Mouse (Mus musculus): ENCODE measurements around the gene Galnt17. TPM values are rescaled to one million over a fixed set of nuclear protein-coding genes. Genes with fewer than 3 reads are reported as not detected.

The Galnt17 gene
- polyA plus RNA-seq, 1 experiment from 2014 or later = 0.96 TPM

- Histone ChIP-seq H3K4me3 (ENCODE audit: low read depth, low read length) (no peak overlapping the region), H3K4me2 (no peak overlapping the region), H3K27ac (ENCODE audit: low read depth, low read length) (no peak overlapping the region), H3K4me1 (ENCODE audit: control insufficient read depth, insufficient read depth, low read length) (no peaks in the 10 kb centered on the region), H3K9ac (ENCODE audit: low read depth, low read length) (no peak overlapping the region), H3K27me3 (ENCODE audit: control insufficient read depth, insufficient read depth, low read length) (no peaks in the 10 kb centered on the region), H3K36me3 (ENCODE audit: control insufficient read depth, insufficient read depth, low read length) (no peaks in the 10 kb centered on the region), H3K9me3 (replicated peaks; ENCODE audit: control insufficient read depth, low read length) (peaks cover 4% of the 10 kb centered on the region; the same call in 1 of the 2 replicates)
- 87% methylated on average over 1 of the region's 1 CpGs for WGBS (ENCODE audit: insufficient replicate concordance)
- no peak for ATAC-seq (replicated peaks; ENCODE audit: insufficient number of reproducible peaks, low FRiP score, low TSS enrichment)
Measured at GRCm38 (mm10) chr5:131094771-131095170, 213.5 kb downstream of the Galnt17 start.

GRCm38 (mm10) chr5:131094138-131094537 lies 214.2 kb downstream of the Galnt17 start:
- peaks cover 4% of the 10 kb centered on the region; the same call in 1 of the 2 replicates for H3K9me3 ChIP-seq (replicated peaks; ENCODE audit: control insufficient read depth, low read length)
- no peak overlapping the region for H3K27ac ChIP-seq (ENCODE audit: low read depth, low read length)
- no peaks in the 10 kb centered on the region for H3K4me1 ChIP-seq (ENCODE audit: control insufficient read depth, insufficient read depth, low read length)
- no peak overlapping the region for H3K4me3 ChIP-seq (ENCODE audit: low read depth, low read length)
- WGBS (ENCODE audit: insufficient replicate concordance) = 78% methylated on average over 6 of the region's 6 CpGs
- no peaks in the 10 kb centered on the region for H3K27me3 ChIP-seq (ENCODE audit: control insufficient read depth, insufficient read depth, low read length)
- no peaks in the 10 kb centered on the region for H3K36me3 ChIP-seq (ENCODE audit: control insufficient read depth, insufficient read depth, low read length)
- no peak for ATAC-seq (replicated peaks; ENCODE audit: insufficient number of reproducible peaks, low FRiP score, low TSS enrichment)
- no peak overlapping the region for H3K4me2 ChIP-seq
- no peak overlapping the region for H3K9ac ChIP-seq (ENCODE audit: low read depth, low read length)

- H3K4me2 ChIP-seq = no peak overlapping the region
- H3K4me1 ChIP-seq (ENCODE audit: control insufficient read depth, insufficient read depth, low read length) = no peaks in the 10 kb centered on the region
- H3K4me3 ChIP-seq (ENCODE audit: low read depth, low read length) = no peak overlapping the region
- H3K27me3 ChIP-seq (ENCODE audit: control insufficient read depth, insufficient read depth, low read length) = no peaks in the 10 kb centered on the region
- ATAC-seq (replicated peaks; ENCODE audit: insufficient number of reproducible peaks, low FRiP score, low TSS enrichment) = no peak
- H3K9ac ChIP-seq (ENCODE audit: low read depth, low read length) = no peak overlapping the region
- 60% methylated on average over 8 of the region's 8 CpGs for WGBS (ENCODE audit: insufficient replicate concordance)
- no peak overlapping the region for H3K27ac ChIP-seq (ENCODE audit: low read depth, low read length)
- no peaks in the 10 kb centered on the region for H3K36me3 ChIP-seq (ENCODE audit: control insufficient read depth, insufficient read depth, low read length)
- no peaks in the 10 kb centered on the region for H3K9me3 ChIP-seq (replicated peaks; ENCODE audit: control insufficient read depth, low read length)
Measured at GRCm38 (mm10) chr5:131089876-131090275, 218.4 kb downstream of the Galnt17 start.

DNA sequence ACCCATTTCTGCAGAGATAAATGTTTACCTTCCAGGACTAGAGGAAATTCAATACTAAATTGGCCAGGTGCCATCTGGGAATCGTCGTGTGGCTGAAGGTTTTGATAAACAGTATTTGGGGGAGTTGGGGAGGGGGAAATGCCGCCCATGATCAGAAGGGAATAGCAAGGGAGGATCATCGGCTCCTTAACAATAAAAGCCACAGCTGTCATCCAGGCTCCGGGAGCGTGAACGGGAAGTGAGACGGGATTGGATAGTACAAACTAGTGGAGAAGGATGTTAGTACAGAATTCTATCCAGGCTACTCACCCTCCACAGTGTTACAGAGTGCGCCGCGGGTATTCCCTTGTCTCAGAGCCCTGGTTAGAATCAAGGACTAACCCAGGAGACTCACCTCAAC lies 219.4 kb downstream of the Galnt17 start:
- Histone ChIP-seq H3K4me1 (ENCODE audit: control insufficient read depth, insufficient read depth, low read length) (no peaks in the 10 kb centered on the region), H3K4me2 (no peak overlapping the region), H3K27me3 (ENCODE audit: control insufficient read depth, insufficient read depth, low read length) (no peaks in the 10 kb centered on the region), H3K27ac (ENCODE audit: low read depth, low read length) (no peak overlapping the region), H3K36me3 (ENCODE audit: control insufficient read depth, insufficient read depth, low read length) (no peaks in the 10 kb centered on the region), H3K9me3 (replicated peaks; ENCODE audit: control insufficient read depth, low read length) (no peaks in the 10 kb centered on the region), H3K4me3 (ENCODE audit: low read depth, low read length) (no peak overlapping the region), H3K9ac (ENCODE audit: low read depth, low read length) (no peak overlapping the region)
- WGBS (ENCODE audit: insufficient replicate concordance) = 51% methylated on average over 11 of the region's 11 CpGs
- ATAC-seq (replicated peaks; ENCODE audit: insufficient number of reproducible peaks, low FRiP score, low TSS enrichment) = no peak

DNA sequence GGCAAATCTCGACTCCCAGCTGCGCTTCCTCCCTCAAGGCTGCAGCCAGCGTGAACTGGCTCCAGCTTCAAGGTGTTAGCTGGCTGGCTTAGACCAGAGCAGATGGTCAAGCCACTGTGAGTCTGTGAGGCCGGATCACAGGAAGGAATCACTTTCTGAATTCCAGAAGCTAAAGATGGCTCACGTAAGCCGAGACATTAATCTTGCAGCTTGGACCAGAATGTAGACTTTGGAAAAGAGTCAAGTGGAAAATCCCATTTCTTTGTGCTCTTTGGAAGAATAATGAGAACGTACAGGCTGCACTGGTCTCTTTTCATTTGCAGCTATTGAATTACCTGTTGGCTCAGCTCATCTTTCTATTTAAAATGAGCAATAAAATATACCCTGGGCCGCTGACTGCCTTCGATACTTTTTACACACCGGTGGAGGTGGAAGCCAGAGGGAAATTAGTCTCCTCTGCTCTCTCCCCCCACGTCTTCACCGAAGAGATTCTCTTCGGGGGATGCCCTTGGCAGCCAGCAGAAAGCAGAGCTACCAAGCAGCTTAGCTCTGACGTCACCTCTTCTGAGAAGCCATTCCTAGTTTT lies 225.1 kb downstream of the Galnt17 start:
- Histone ChIP-seq H3K4me1 (ENCODE audit: control insufficient read depth, insufficient read depth, low read length) (no peaks in the 10 kb centered on the region), H3K27me3 (ENCODE audit: control insufficient read depth, insufficient read depth, low read length) (no peaks in the 10 kb centered on the region), H3K4me2 (no peak overlapping the region), H3K27ac (ENCODE audit: low read depth, low read length) (no peak overlapping the region), H3K36me3 (ENCODE audit: control insufficient read depth, insufficient read depth, low read length) (no peaks in the 10 kb centered on the region), H3K9ac (ENCODE audit: low read depth, low read length) (no peak overlapping the region), H3K4me3 (ENCODE audit: low read depth, low read length) (no peak overlapping the region), H3K9me3 (replicated peaks; ENCODE audit: control insufficient read depth, low read length) (0 out of 2 replicates have a peak, but pooled peaks cover 3% of the 10 kb centered on the region)
- whole genome bisulfite sequencing (ENCODE audit: insufficient replicate concordance) = 57% methylated on average over 14 of the region's 14 CpGs
- ATAC-seq (replicated peaks; ENCODE audit: insufficient number of reproducible peaks, low FRiP score, low TSS enrichment) = no peak

- H3K9ac ChIP-seq (ENCODE audit: low read depth, low read length) = no peak overlapping the region
- no peak overlapping the region for H3K4me3 ChIP-seq (ENCODE audit: low read depth, low read length)
- no peaks in the 10 kb centered on the region for H3K27me3 ChIP-seq (ENCODE audit: control insufficient read depth, insufficient read depth, low read length)
- no peak for ATAC-seq (replicated peaks; ENCODE audit: insufficient number of reproducible peaks, low FRiP score, low TSS enrichment)
- no peaks in the 10 kb centered on the region for H3K36me3 ChIP-seq (ENCODE audit: control insufficient read depth, insufficient read depth, low read length)
- H3K4me2 ChIP-seq = no peak overlapping the region
- 26% methylated on average over 1 of the region's 1 CpGs for WGBS (ENCODE audit: insufficient replicate concordance)
- H3K4me1 ChIP-seq (ENCODE audit: control insufficient read depth, insufficient read depth, low read length) = no peaks in the 10 kb centered on the region
- H3K27ac ChIP-seq (ENCODE audit: low read depth, low read length) = no peak overlapping the region
- 0 out of 2 replicates have a peak, but pooled peaks cover 3% of the 10 kb centered on the region for H3K9me3 ChIP-seq (replicated peaks; ENCODE audit: control insufficient read depth, low read length)
Measured at GRCm38 (mm10) chr5:131077682-131078081, 230.6 kb downstream of the Galnt17 start.

- Histone ChIP-seq H3K4me2 (no peak overlapping the region), H3K27me3 (ENCODE audit: control insufficient read depth, insufficient read depth, low read length) (no peaks in the 10 kb centered on the region), H3K4me1 (ENCODE audit: control insufficient read depth, insufficient read depth, low read length) (no peaks in the 10 kb centered on the region), H3K9me3 (replicated peaks; ENCODE audit: control insufficient read depth, low read length) (0 out of 2 replicates have a peak, but pooled peaks cover 3% of the 10 kb centered on the region), H3K4me3 (ENCODE audit: low read depth, low read length) (no peak overlapping the region), H3K9ac (ENCODE audit: low read depth, low read length) (no peak overlapping the region), H3K36me3 (ENCODE audit: control insufficient read depth, insufficient read depth, low read length) (no peaks in the 10 kb centered on the region), H3K27ac (ENCODE audit: low read depth, low read length) (no peak overlapping the region)
- ATAC-seq (replicated peaks; ENCODE audit: insufficient number of reproducible peaks, low FRiP score, low TSS enrichment) = no peak
- 85% methylated on average over 7 of the region's 7 CpGs for whole genome bisulfite sequencing (ENCODE audit: insufficient replicate concordance)
Measured at GRCm38 (mm10) chr5:131075795-131076194, 232.5 kb downstream of the Galnt17 start.

GRCm38 (mm10) chr5:131074295-131074694 lies 234.0 kb downstream of the Galnt17 start:
- 78% methylated on average over 4 of the region's 4 CpGs for WGBS (ENCODE audit: insufficient replicate concordance)

DNA sequence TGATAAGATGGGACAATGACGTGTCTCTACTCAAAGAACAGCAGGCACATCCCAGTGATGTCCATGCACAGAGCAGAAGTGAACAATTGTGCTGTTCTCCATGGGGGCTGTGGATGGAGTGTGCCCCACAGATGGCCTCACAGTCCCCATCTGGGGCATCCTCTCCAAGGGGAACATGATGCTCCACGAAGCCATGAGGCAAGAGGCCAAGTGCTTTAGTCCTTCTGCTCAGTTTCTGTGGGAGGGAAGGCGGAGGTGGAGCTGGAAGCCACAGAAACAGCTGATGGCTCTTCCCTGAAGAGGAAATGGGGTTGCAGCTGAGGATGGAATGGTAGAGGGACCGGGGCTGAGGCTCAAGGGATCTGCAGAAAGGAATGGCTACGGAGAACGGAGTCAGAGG lies 243.1 kb downstream of the Galnt17 start:
- Histone ChIP-seq H3K4me3 (ENCODE audit: low read depth, low read length) (no peak overlapping the region), H3K27me3 (ENCODE audit: control insufficient read depth, insufficient read depth, low read length) (no peaks in the 10 kb centered on the region), H3K27ac (ENCODE audit: low read depth, low read length) (no peak overlapping the region), H3K4me2 (no peak overlapping the region), H3K9ac (ENCODE audit: low read depth, low read length) (no peak overlapping the region), H3K36me3 (ENCODE audit: control insufficient read depth, insufficient read depth, low read length) (no peaks in the 10 kb centered on the region), H3K4me1 (ENCODE audit: control insufficient read depth, insufficient read depth, low read length) (no peaks in the 10 kb centered on the region), H3K9me3 (replicated peaks; ENCODE audit: control insufficient read depth, low read length) (no peaks in the 10 kb centered on the region)
- 82% methylated on average over 6 of the region's 6 CpGs for WGBS (ENCODE audit: insufficient replicate concordance)
- no peak for ATAC-seq (replicated peaks; ENCODE audit: insufficient number of reproducible peaks, low FRiP score, low TSS enrichment)

More at GRCm38 (mm10) chr5:131074295-131074694, 234.0 kb downstream of the Galnt17 start:
- no peak for ATAC-seq (replicated peaks; ENCODE audit: insufficient number of reproducible peaks, low FRiP score, low TSS enrichment)
- no peak overlapping the region for H3K9ac ChIP-seq (ENCODE audit: low read depth, low read length)
- H3K36me3 ChIP-seq (ENCODE audit: control insufficient read depth, insufficient read depth, low read length) = no peaks in the 10 kb centered on the region
- no peaks in the 10 kb centered on the region for H3K9me3 ChIP-seq (replicated peaks; ENCODE audit: control insufficient read depth, low read length)
- no peaks in the 10 kb centered on the region for H3K4me1 ChIP-seq (ENCODE audit: control insufficient read depth, insufficient read depth, low read length)
- no peaks in the 10 kb centered on the region for H3K27me3 ChIP-seq (ENCODE audit: control insufficient read depth, insufficient read depth, low read length)
- H3K4me3 ChIP-seq (ENCODE audit: low read depth, low read length) = no peak overlapping the region
- no peak overlapping the region for H3K27ac ChIP-seq (ENCODE audit: low read depth, low read length)
- H3K4me2 ChIP-seq = no peak overlapping the region
